Comparison of ENCODE assay signal across 10 mouse cellular contexts in genomic region chr11:7140449-7140848, GRCm38 (mm10). TPM values are rescaled to one million over a fixed set of nuclear protein-coding genes. Genes with fewer than 3 reads are reported as not detected.
DNase-seq lines count a peak whose midpoint lies in the region; ATAC-seq lines count a peak whose summit lies in the region.
"Had no signal": no experiment of that assay in that cellular context is flagged by ENCODE, and none has a peak within 500 bp of the region (broad histone marks: within the 10 kb centered on the region; RNA-seq: fewer than 3 reads in every experiment).

No protein-coding gene starts in this region.

- 0 out of 2 replicates have a peak, but pooled peaks cover 6% of the 10 kb centered on the region for H3K36me3 ChIP-seq in hindbrain, embryonic 12.5 days
- peaks cover 24% of the 10 kb centered on the region for H3K36me3 ChIP-seq in hindbrain, embryonic 14.5 days (replicated peaks; ENCODE audit: control insufficient read depth, insufficient read depth)
- H3K36me3 ChIP-seq in forebrain, embryonic 14.5 days (ENCODE audit: control insufficient read depth, insufficient read depth, low read length): no peaks in the 10 kb centered on the region

- 87% methylated on average over 3 of the region's 3 CpGs for WGBS in hindbrain, embryonic 12.5 days
- WGBS in hindbrain, embryonic 14.5 days: 92% methylated on average over 3 of the region's 3 CpGs
- 99% methylated on average over 3 of the region's 3 CpGs for WGBS in forebrain, embryonic 14.5 days

- DNase-seq in hindbrain, embryonic 14.5 days (ENCODE audit: low spot score): no peak
- peak; percentile 20 for DNase-seq in CD4-positive helper T cell, adult 2 months (ENCODE audit: low read depth, low spot score)
- DNase-seq in adrenal gland, postnatal 14 days: peak; percentile 59
- peak; percentile 52 for DNase-seq in forebrain, embryonic 14.5 days (ENCODE audit: low spot score)
- DNase-seq in kidney, postnatal 25 days: peak; percentile 56 to 65
- peak; percentile 70 for DNase-seq in retina, postnatal 1 day
- no peak for DNase-seq in urinary bladder, adult 18-20 months (ENCODE audit: low spot score in 2 of 2)

- no peaks in the 10 kb centered on the region for H3K27me3 ChIP-seq in hindbrain, embryonic 12.5 days
- no peaks in the 10 kb centered on the region for H3K27me3 ChIP-seq in hindbrain, embryonic 14.5 days (ENCODE audit: control insufficient read depth, insufficient read depth, low read length)
- no peaks in the 10 kb centered on the region for H3K27me3 ChIP-seq in forebrain, embryonic 14.5 days (replicated peaks; ENCODE audit: control insufficient read depth, insufficient read depth, low read length)

- H3K4me3 ChIP-seq in hindbrain, embryonic 12.5 days: no peak overlapping the region
- H3K4me3 ChIP-seq in hindbrain, embryonic 14.5 days (replicated peaks; ENCODE audit: low read length): no peak overlapping the region
- H3K4me3 ChIP-seq in forebrain, embryonic 14.5 days (ENCODE audit: low read depth, low read length): no peak overlapping the region

- no peaks in the 10 kb centered on the region for H3K9me3 ChIP-seq in hindbrain, embryonic 12.5 days (replicated peaks)
- H3K9me3 ChIP-seq in hindbrain, embryonic 14.5 days (ENCODE audit: control insufficient read depth, low read length): no peaks in the 10 kb centered on the region
- H3K9me3 ChIP-seq in forebrain, embryonic 14.5 days (replicated peaks; ENCODE audit: control insufficient read depth, low read length): no peaks in the 10 kb centered on the region

- H3K9ac ChIP-seq in hindbrain, embryonic 12.5 days: no peak overlapping the region
- no peak overlapping the region for H3K9ac ChIP-seq in hindbrain, embryonic 14.5 days
- H3K9ac ChIP-seq in forebrain, embryonic 14.5 days (ENCODE audit: low read length): no peak overlapping the region

- H3K4me1 ChIP-seq in hindbrain, embryonic 12.5 days: no peaks in the 10 kb centered on the region
- no peaks in the 10 kb centered on the region for H3K4me1 ChIP-seq in hindbrain, embryonic 14.5 days (replicated peaks; ENCODE audit: control insufficient read depth, insufficient read depth, low read length)
- H3K4me1 ChIP-seq in forebrain, embryonic 14.5 days (ENCODE audit: control insufficient read depth, insufficient read depth, low read length): no peaks in the 10 kb centered on the region

- H3K4me2 ChIP-seq in hindbrain, embryonic 12.5 days (replicated peaks): no peak overlapping the region
- no peak overlapping the region for H3K4me2 ChIP-seq in hindbrain, embryonic 14.5 days (replicated peaks)
- H3K4me2 ChIP-seq in forebrain, embryonic 14.5 days (ENCODE audit: low read length): no peak overlapping the region

- ATAC-seq in hindbrain, embryonic 12.5 days (ENCODE audit: low FRiP score): 0 out of 2 replicates have a peak, but pooled peaks have one; percentile 33
- ATAC-seq in hindbrain, embryonic 14.5 days (ENCODE audit: low FRiP score): no peak
- no peak for ATAC-seq in forebrain, embryonic 14.5 days

- H3K27ac ChIP-seq in hindbrain, embryonic 12.5 days: no peak overlapping the region
- no peak overlapping the region for H3K27ac ChIP-seq in hindbrain, embryonic 14.5 days
- H3K27ac ChIP-seq in forebrain, embryonic 14.5 days (ENCODE audit: low read depth, low read length): no peak overlapping the region

RNA-seq across cellular contexts. Expression of gene Gm11985, which starts 47.9 kb away (rescaled TPM):
- polyA plus RNA-seq in hindbrain, embryonic 12.5 days (2016; fragmentation: Nextera tagmentation; extraction: Ambion mirVana): not detected in 2 replicates
- polyA plus RNA-seq in hindbrain, embryonic 14.5 days (2014; fragmentation: Nextera tagmentation; extraction: Ambion mirVana): not detected in 2 replicates
- total RNA-seq in adrenal gland, postnatal 14 days (2021): not detected in 2 replicates
- not detected in 2 replicates for polyA plus RNA-seq in forebrain, embryonic 14.5 days (2014; fragmentation: Nextera tagmentation; extraction: Ambion mirVana)
- total RNA-seq: layer of hippocampus, adult 18-20 months; neutrophil, adult 5-6 weeks had no signal

RNA-seq across cellular contexts. Expression of gene Igfbp1, which starts 57.1 kb away (rescaled TPM):
- polyA plus RNA-seq in hindbrain, embryonic 12.5 days (2016; fragmentation: Nextera tagmentation; extraction: Ambion mirVana): 0.18 and 0.50 TPM in 2 replicates
- not detected in 2 replicates for polyA plus RNA-seq in hindbrain, embryonic 14.5 days (2014; fragmentation: Nextera tagmentation; extraction: Ambion mirVana)
- total RNA-seq in adrenal gland, postnatal 14 days (2021): 3.5 and 20.9 TPM in 2 replicates
- 0.14 and 0.19 TPM in 2 replicates for polyA plus RNA-seq in forebrain, embryonic 14.5 days (2014; fragmentation: Nextera tagmentation; extraction: Ambion mirVana)
- total RNA-seq: layer of hippocampus, adult 18-20 months; neutrophil, adult 5-6 weeks had no signal

Comparison
In these comparisons a context has a peak if more than half of its experiments do, and no peak if none do; other contexts are left out.
1. DNase-seq: peak in CD4-positive helper T cell, adult 2 months (single experiment), adrenal gland, postnatal 14 days (single experiment), forebrain, embryonic 14.5 days (single experiment), kidney, postnatal 25 days (2 of 2) and retina, postnatal 1 day (single experiment); none in hindbrain, embryonic 14.5 days (single experiment) and urinary bladder, adult 18-20 months (0 of 2).